Mouse (Mus musculus): Measurements from ENCODE around the gene Lsm6. TPM values are rescaled to one million over a fixed set of nuclear protein-coding genes. Genes with fewer than 3 reads are reported as not detected.

The Lsm6 gene
- total and polyA plus RNA-seq, 2 experiments: 10.6 to 38.3 TPM

- Histone ChIP-seq H3K36me3 (ENCODE audit: control insufficient read depth, insufficient read depth, low read length) (peaks cover 39% of the 10 kb centered on the region), H3K27ac (replicated peaks; ENCODE audit: insufficient read depth, low read depth, low read length) (no peak overlapping the region), H3K4me3 (ENCODE audit: insufficient read depth, low read depth, low read length) (no peak overlapping the region), H3K79me2 (ENCODE audit: control insufficient read depth, insufficient read depth, low read length) (no peaks in the 10 kb centered on the region), H3K27me3 (ENCODE audit: control insufficient read depth, insufficient read depth, low read length) (no peaks in the 10 kb centered on the region), H3K4me1 (ENCODE audit: control insufficient read depth, insufficient read depth, low read length) (peaks cover 9% of the 10 kb centered on the region), H3K9ac (ENCODE audit: low read depth, low read length) (no peak overlapping the region)
- WGBS: 57% methylated on average over 9 of the region's 9 CpGs
- DNase-seq (ENCODE audit: extremely low read depth, low read depth, low spot score): peak; percentile 14
- TF ChIP-seq POLR2A (IDR thresholded peaks at IDR 0.05; ENCODE audit: extremely low read depth, insufficient read depth, low read length) (no peak), CTCF (IDR thresholded peaks at IDR 0.05; ENCODE audit: low read depth, low read length) (no peak)
Observed at GRCm38 (mm10) chr8:78810207-78810675, 10.7 kb downstream of the Lsm6 start.

- TF ChIP-seq CTCF (IDR thresholded peaks at IDR 0.05; ENCODE audit: low read depth, low read length): no peak
- no peak for TF ChIP-seq POLR2A (IDR thresholded peaks at IDR 0.05; ENCODE audit: extremely low read depth, insufficient read depth, low read length)
- 96% methylated on average over 14 of the region's 14 CpGs for WGBS
- Histone ChIP-seq H3K27ac (replicated peaks; ENCODE audit: insufficient read depth, low read depth, low read length) (no peak overlapping the region), H3K79me2 (ENCODE audit: control insufficient read depth, insufficient read depth, low read length) (no peaks in the 10 kb centered on the region), H3K36me3 (ENCODE audit: control insufficient read depth, insufficient read depth, low read length) (peaks cover 39% of the 10 kb centered on the region), H3K4me1 (ENCODE audit: control insufficient read depth, insufficient read depth, low read length) (peaks cover 6% of the 10 kb centered on the region), H3K27me3 (ENCODE audit: control insufficient read depth, insufficient read depth, low read length) (no peaks in the 10 kb centered on the region), H3K9ac (ENCODE audit: low read depth, low read length) (no peak overlapping the region), H3K4me3 (ENCODE audit: insufficient read depth, low read depth, low read length) (no peak overlapping the region)
- no peak for DNase-seq (ENCODE audit: extremely low read depth, low read depth, low spot score)
Observed at GRCm38 (mm10) chr8:78809454-78810206, 11.3 kb downstream of the Lsm6 start.

- DNase-seq (ENCODE audit: extremely low read depth, low read depth, low spot score): no peak
- peaks cover 39% of the 10 kb centered on the region for H3K36me3 ChIP-seq (ENCODE audit: control insufficient read depth, insufficient read depth, low read length)
- no peak for TF ChIP-seq POLR2A (IDR thresholded peaks at IDR 0.05; ENCODE audit: extremely low read depth, insufficient read depth, low read length)
- no peak for TF ChIP-seq CTCF (IDR thresholded peaks at IDR 0.05; ENCODE audit: low read depth, low read length)
Observed at GRCm38 (mm10) chr8:78808888-78809287, 12.1 kb downstream of the Lsm6 start.

GRCm38 (mm10) chr8:78808439-78808838, 12.5 kb downstream of the Lsm6 start:
- peaks cover 39% of the 10 kb centered on the region for H3K36me3 ChIP-seq (ENCODE audit: control insufficient read depth, insufficient read depth, low read length)
- WGBS: 97% methylated on average over 5 of the region's 5 CpGs
- no peak overlapping the region for H3K9ac ChIP-seq (ENCODE audit: low read depth, low read length)
- H3K27ac ChIP-seq (replicated peaks; ENCODE audit: insufficient read depth, low read depth, low read length): no peak overlapping the region
- peaks cover 5% of the 10 kb centered on the region for H3K4me1 ChIP-seq (ENCODE audit: control insufficient read depth, insufficient read depth, low read length)
- no peaks in the 10 kb centered on the region for H3K27me3 ChIP-seq (ENCODE audit: control insufficient read depth, insufficient read depth, low read length)
- H3K79me2 ChIP-seq (ENCODE audit: control insufficient read depth, insufficient read depth, low read length): no peaks in the 10 kb centered on the region
- no peak for DNase-seq (ENCODE audit: extremely low read depth, low read depth, low spot score)
- no peak overlapping the region for H3K4me3 ChIP-seq (ENCODE audit: insufficient read depth, low read depth, low read length)
- no peak for TF ChIP-seq CTCF (IDR thresholded peaks at IDR 0.05; ENCODE audit: low read depth, low read length)
- TF ChIP-seq POLR2A (IDR thresholded peaks at IDR 0.05; ENCODE audit: extremely low read depth, insufficient read depth, low read length): no peak

More at GRCm38 (mm10) chr8:78808888-78809287, 12.1 kb downstream of the Lsm6 start:
- Histone ChIP-seq H3K9ac (ENCODE audit: low read depth, low read length) (no peak overlapping the region), H3K27me3 (ENCODE audit: control insufficient read depth, insufficient read depth, low read length) (no peaks in the 10 kb centered on the region), H3K4me3 (ENCODE audit: insufficient read depth, low read depth, low read length) (no peak overlapping the region), H3K4me1 (ENCODE audit: control insufficient read depth, insufficient read depth, low read length) (peaks cover 5% of the 10 kb centered on the region), H3K79me2 (ENCODE audit: control insufficient read depth, insufficient read depth, low read length) (no peaks in the 10 kb centered on the region), H3K27ac (replicated peaks; ENCODE audit: insufficient read depth, low read depth, low read length) (no peak overlapping the region)
- WGBS: 100% methylated on average over 2 of the region's 2 CpGs

- no peak for TF ChIP-seq POLR2A (IDR thresholded peaks at IDR 0.05; ENCODE audit: extremely low read depth, insufficient read depth, low read length)
- no peak for TF ChIP-seq CTCF (IDR thresholded peaks at IDR 0.05; ENCODE audit: low read depth, low read length)
Observed at GRCm38 (mm10) chr8:78807283-78807682, 13.7 kb downstream of the Lsm6 start.

GRCm38 (mm10) chr8:78806006-78806405, 14.9 kb downstream of the Lsm6 start:
- Histone ChIP-seq H3K9ac (ENCODE audit: low read depth, low read length) (no peak overlapping the region), H3K27me3 (ENCODE audit: control insufficient read depth, insufficient read depth, low read length) (no peaks in the 10 kb centered on the region), H3K4me3 (ENCODE audit: insufficient read depth, low read depth, low read length) (no peak overlapping the region), H3K27ac (replicated peaks; ENCODE audit: insufficient read depth, low read depth, low read length) (no peak overlapping the region), H3K79me2 (ENCODE audit: control insufficient read depth, insufficient read depth, low read length) (no peaks in the 10 kb centered on the region), H3K36me3 (ENCODE audit: control insufficient read depth, insufficient read depth, low read length) (peaks cover 35% of the 10 kb centered on the region), H3K4me1 (ENCODE audit: control insufficient read depth, insufficient read depth, low read length) (no peaks in the 10 kb centered on the region)
- DNase-seq (ENCODE audit: extremely low read depth, low read depth, low spot score): no peak
- TF ChIP-seq CTCF (IDR thresholded peaks at IDR 0.05; ENCODE audit: low read depth, low read length) (no peak), POLR2A (IDR thresholded peaks at IDR 0.05; ENCODE audit: extremely low read depth, insufficient read depth, low read length) (no peak)
- WGBS: 95% methylated on average over 5 of the region's 5 CpGs

More at GRCm38 (mm10) chr8:78807283-78807682, 13.7 kb downstream of the Lsm6 start:
- H3K27ac ChIP-seq (replicated peaks; ENCODE audit: insufficient read depth, low read depth, low read length): no peak overlapping the region
- H3K4me3 ChIP-seq (ENCODE audit: insufficient read depth, low read depth, low read length): no peak overlapping the region
- 96% methylated on average over 9 of the region's 9 CpGs for WGBS
- no peak for DNase-seq (ENCODE audit: extremely low read depth, low read depth, low spot score)
- H3K27me3 ChIP-seq (ENCODE audit: control insufficient read depth, insufficient read depth, low read length): no peaks in the 10 kb centered on the region
- H3K36me3 ChIP-seq (ENCODE audit: control insufficient read depth, insufficient read depth, low read length): peaks cover 39% of the 10 kb centered on the region
- H3K4me1 ChIP-seq (ENCODE audit: control insufficient read depth, insufficient read depth, low read length): peaks cover 3% of the 10 kb centered on the region
- H3K79me2 ChIP-seq (ENCODE audit: control insufficient read depth, insufficient read depth, low read length): no peaks in the 10 kb centered on the region
- H3K9ac ChIP-seq (ENCODE audit: low read depth, low read length): no peak overlapping the region

All from liver, adult 2 months (tissue).